Mouse (Mus musculus) megakaryocyte, embryonic 14.5 days (primary cell): ENCODE data around the gene Cnpy2. TPM values are rescaled to one million over a fixed set of nuclear protein-coding genes. Genes with fewer than 3 reads are reported as not detected.
A peak's percentile ranks its signal among the peaks of the same experiment; 100 is the strongest.
"Not testable (repeated sequence)": the region's sequence is repeated elsewhere in the genome, so short reads cannot be mapped to it uniquely, and the experiment has no call there.

Source experiments
- H3K27me3 ChIP-seq: replicated peaks from 2 replicates; pipeline ENCODE3; 2012; ENCODE audit warnings: inconsistent platforms
- H3K36me3 ChIP-seq: replicated peaks from 2 replicates; pipeline ENCODE3; 2012; ENCODE audit warnings: low read length, inconsistent platforms, mixed read lengths
- H3K4me1 ChIP-seq: 2 replicates; pipeline ENCODE4 v1.6.1; 2012; ENCODE audit warnings: inconsistent platforms
- H3K4me3 ChIP-seq: replicated peaks from 2 replicates; pipeline ENCODE3; 2012; ENCODE audit warnings: moderate library complexity, mild to moderate bottlenecking, inconsistent platforms
- H3K9me3 ChIP-seq: 2 replicates; pipeline ENCODE4 v1.6.1; 2012; ENCODE audit warnings: inconsistent platforms
- FLI1 ChIP-seq: IDR thresholded peaks from 2 replicates; pipeline ENCODE4 v1.6.1; 2012; ENCODE audit warnings: low read length, inconsistent platforms, mixed read lengths
- GATA1 ChIP-seq: IDR thresholded peaks from 3 replicates; pipeline ENCODE4 v1.6.1; 2012; ENCODE audit warnings: mixed read lengths, low read length, inconsistent platforms, borderline replicate concordance
- polyA plus RNA-seq: library from polyadenylated mRNA; stranded (reverse); fragments of >175 nt; gene quantifications from 2 replicates; pipeline ENCODE4 v1.2.3, GENCODE M21; 2012; ENCODE audit warnings: low replicate concordance; ENCODE audit not compliant: insufficient read depth

Gene Cnpy2
- polyA plus RNA-seq, 1 experiment: 98.4 TPM

- Histone ChIP-seq H3K27me3 (no peaks in the 10 kb centered on the region), H3K36me3 (peaks cover 92% of the 10 kb centered on the region), H3K4me1 (peaks cover 22% of the 10 kb centered on the region), H3K9me3 (no peaks in the 10 kb centered on the region), H3K4me3 (no peak overlapping the region)
- no peak for TF ChIP-seq FLI1
- TF ChIP-seq GATA1: no peak
Observed at GRCm38 (mm10) chr10:128310902-128311301, 11.4 kb upstream of the Cnpy2 start.

- Histone ChIP-seq H3K27me3 (no peaks in the 10 kb centered on the region), H3K9me3 (no peaks in the 10 kb centered on the region), H3K4me3 (no peak overlapping the region), H3K36me3 (peaks cover 97% of the 10 kb centered on the region), H3K4me1 (peaks cover 15% of the 10 kb centered on the region)
- TF ChIP-seq GATA1: no peak
- TF ChIP-seq FLI1: no peak
Observed at GRCm38 (mm10) chr10:128315578-128315977, 6.7 kb upstream of the Cnpy2 start.

GRCm38 (mm10) chr10:128321641-128322040, 618 bp upstream of the Cnpy2 start:
- H3K36me3 ChIP-seq: peaks cover 62% of the 10 kb centered on the region
- TF ChIP-seq GATA1 (no peak), FLI1 (no peak)
- H3K9me3 ChIP-seq: no peaks in the 10 kb centered on the region
- peaks cover 22% of the 10 kb centered on the region for H3K4me1 ChIP-seq
- no peaks in the 10 kb centered on the region for H3K27me3 ChIP-seq
- peak overlapping the region; percentile 95 for H3K4me3 ChIP-seq

GRCm38 (mm10) chr10:128323516-128323915, 1.3 kb downstream of the Cnpy2 start:
- Histone ChIP-seq H3K27me3 (no peaks in the 10 kb centered on the region), H3K36me3 (peaks cover 61% of the 10 kb centered on the region), H3K4me3 (peak overlapping the region; percentile 95), H3K9me3 (no peaks in the 10 kb centered on the region), H3K4me1 (peaks cover 22% of the 10 kb centered on the region)
- no peak for TF ChIP-seq GATA1

GRCm38 (mm10) chr10:128326825-128327224, 4.6 kb downstream of the Cnpy2 start:
- Histone ChIP-seq H3K9me3 (no peaks in the 10 kb centered on the region), H3K36me3 (peaks cover 45% of the 10 kb centered on the region), H3K4me3 (no peak overlapping the region), H3K27me3 (no peaks in the 10 kb centered on the region), H3K4me1 (peaks cover 35% of the 10 kb centered on the region)
- TF ChIP-seq GATA1 (no peak), FLI1 (no peak)

- H3K36me3 ChIP-seq: peaks cover 45% of the 10 kb centered on the region
- TF ChIP-seq GATA1: no peak
- TF ChIP-seq FLI1: no peak
Observed at GRCm38 (mm10) chr10:128327610-128328009, 5.4 kb downstream of the Cnpy2 start.

GRCm38 (mm10) chr10:128332358-128333249, 10.3 kb downstream of the Cnpy2 start:
- H3K36me3 ChIP-seq: peaks cover 17% of the 10 kb centered on the region
- H3K4me3 ChIP-seq, H3K9me3 ChIP-seq, H3K27me3 ChIP-seq: not testable (repeated sequence)
- H3K4me1 ChIP-seq: peaks cover 43% of the 10 kb centered on the region

More at GRCm38 (mm10) chr10:128327610-128328009, 5.4 kb downstream of the Cnpy2 start:
- Histone ChIP-seq H3K27me3 (no peaks in the 10 kb centered on the region), H3K4me3 (no peak overlapping the region), H3K4me1 (peaks cover 38% of the 10 kb centered on the region), H3K9me3 (no peaks in the 10 kb centered on the region)

- Histone ChIP-seq H3K4me3 (no peak overlapping the region), H3K36me3 (no peaks in the 10 kb centered on the region), H3K27me3 (no peaks in the 10 kb centered on the region), H3K9me3 (no peaks in the 10 kb centered on the region), H3K4me1 (peaks cover 60% of the 10 kb centered on the region)
- TF ChIP-seq GATA1: no peak
- no peak for TF ChIP-seq FLI1
Observed at GRCm38 (mm10) chr10:128335582-128335981, 13.3 kb downstream of the Cnpy2 start.

- Histone ChIP-seq H3K4me3 (no peak overlapping the region), H3K9me3 (no peaks in the 10 kb centered on the region), H3K36me3 (peaks cover 2% of the 10 kb centered on the region), H3K4me1 (peaks cover 61% of the 10 kb centered on the region), H3K27me3 (no peaks in the 10 kb centered on the region)
- TF ChIP-seq FLI1 (no peak), GATA1 (no peak)
Observed at GRCm38 (mm10) chr10:128336195-128336594, 13.9 kb downstream of the Cnpy2 start.

GRCm38 (mm10) chr10:128336597-128336996, 14.3 kb downstream of the Cnpy2 start:
- Histone ChIP-seq H3K27me3 (no peaks in the 10 kb centered on the region), H3K4me3 (peak overlapping the region; percentile 96), H3K36me3 (peaks cover 6% of the 10 kb centered on the region), H3K9me3 (no peaks in the 10 kb centered on the region), H3K4me1 (peaks cover 62% of the 10 kb centered on the region)
- no peak for TF ChIP-seq FLI1
- no peak for TF ChIP-seq GATA1
